Mouse (Mus musculus) gastrocnemius, adult 2 months (tissue): ENCODE measurements at regions not wholly inside any gene's neighbourhood (a gene's known extent, or its start where the extent isn't known, plus 50 kb on each side); places are given as distances from the start of the nearest gene placed in this dataset.

Experiments
- DNase-seq: peaks from one replicate; pipeline ENCODE4 v3.0.0; 2022
- H3K27ac ChIP-seq: fragments of 200-600 bp; 2 replicates; pipeline ENCODE4 v1.8.1; 2022; ENCODE audit warnings: mild to moderate bottlenecking
- H3K4me3 ChIP-seq: fragments of 200-600 bp; 2 replicates; pipeline ENCODE4 v1.8.1; 2022; ENCODE audit warnings: mild to moderate bottlenecking, moderate library complexity
- CTCF ChIP-seq: fragments of 200-600 bp; IDR thresholded peaks from 2 replicates; pipeline ENCODE4 v1.8.1; 2022; ENCODE audit warnings: antibody characterized with exemption, mild to moderate bottlenecking, moderate library complexity
- intact Hi-C: fragments of 180-260 bp; cut with DNase I; formaldehyde crosslinking; loops from one replicate; pipeline ENCODE4 v1.15.1; 2025

GRCm38 (mm10) chr9:33238846-33239245, 602.8 kb downstream of the Ets1 start:
- H3K27ac ChIP-seq = no peak overlapping the region
- no peak for TF ChIP-seq CTCF
- intact Hi-C loops = no loop called here
- no peak overlapping the region for H3K4me3 ChIP-seq
- DNase-seq = no peak

- intact Hi-C loops = no loop called here
- TF ChIP-seq CTCF = no peak
Measured at GRCm38 (mm10) chr9:33240506-33240905, 604.5 kb downstream of the Ets1 start.

GRCm38 (mm10) chr9:33240914-33241635, 605.1 kb downstream of the Ets1 start:
- Histone ChIP-seq H3K27ac (no peak overlapping the region), H3K4me3 (no peak overlapping the region)
- TF ChIP-seq CTCF = no peak
- intact Hi-C loops = no loop called here
- DNase-seq = no peak

More at GRCm38 (mm10) chr9:33240506-33240905, 604.5 kb downstream of the Ets1 start:
- DNase-seq = no peak
- H3K27ac ChIP-seq = no peak overlapping the region
- no peak overlapping the region for H3K4me3 ChIP-seq

GRCm38 (mm10) chr9:33246932-33247331, 610.9 kb downstream of the Ets1 start:
- DNase-seq = peak; percentile 24
- peak; percentile 72 for TF ChIP-seq CTCF
- Histone ChIP-seq H3K27ac (no peak overlapping the region), H3K4me3 (no peak overlapping the region)
- intact Hi-C loops = no loop called here

GRCm38 (mm10) chr9:33258241-33258640, 622.2 kb downstream of the Ets1 start:
- H3K27ac ChIP-seq = no peak overlapping the region
- no peak for TF ChIP-seq CTCF
- no peak overlapping the region for H3K4me3 ChIP-seq
- DNase-seq = no peak
- intact Hi-C loops = no loop called here

GRCm38 (mm10) chr9:33260171-33260570, 624.1 kb downstream of the Ets1 start:
- Histone ChIP-seq H3K27ac (no peak overlapping the region), H3K4me3 (no peak overlapping the region)
- intact Hi-C loops = no loop called here
- TF ChIP-seq CTCF = peak; percentile 59
- DNase-seq = peak; percentile 26

GRCm38 (mm10) chr9:33289381-33289780, 653.4 kb downstream of the Ets1 start:
- Histone ChIP-seq H3K4me3 (no peak overlapping the region), H3K27ac (no peak overlapping the region)
- TF ChIP-seq CTCF = no peak
- intact Hi-C loops = no loop called here
- no peak for DNase-seq

GRCm38 (mm10) chr9:33292116-33292515, 656.1 kb downstream of the Ets1 start:
- intact Hi-C loops = no loop called here
- H3K27ac ChIP-seq = no peak overlapping the region
- no peak for TF ChIP-seq CTCF
- no peak overlapping the region for H3K4me3 ChIP-seq
- no peak for DNase-seq

- intact Hi-C loops = no loop called here
- no peak overlapping the region for H3K4me3 ChIP-seq
- no peak overlapping the region for H3K27ac ChIP-seq
- no peak for TF ChIP-seq CTCF
- DNase-seq = peak; percentile 26
Measured at GRCm38 (mm10) chr9:33295925-33296324, 659.9 kb downstream of the Ets1 start.

GRCm38 (mm10) chr9:33319525-33320025, 683.6 kb downstream of the Ets1 start:
- Histone ChIP-seq H3K4me3 (no peak overlapping the region), H3K27ac (no peak overlapping the region)
- DNase-seq = no peak
- intact Hi-C loops = no loop called here
- no peak for TF ChIP-seq CTCF

- no peak overlapping the region for H3K27ac ChIP-seq
- TF ChIP-seq CTCF = no peak
- DNase-seq = no peak
- intact Hi-C loops = no loop called here
- no peak overlapping the region for H3K4me3 ChIP-seq
Measured at GRCm38 (mm10) chr9:33327722-33328121, 691.7 kb downstream of the Ets1 start.

GRCm38 (mm10) chr9:33350258-33350657, 714.2 kb downstream of the Ets1 start:
- TF ChIP-seq CTCF = no peak
- no peak overlapping the region for H3K4me3 ChIP-seq
- intact Hi-C loops = no loop called here
- H3K27ac ChIP-seq = no peak overlapping the region
- DNase-seq = no peak

GRCm38 (mm10) chr9:33356621-33357020, 720.6 kb downstream of the Ets1 start:
- TF ChIP-seq CTCF = no peak
- no peak for DNase-seq
- intact Hi-C loops = no loop called here
- H3K27ac ChIP-seq = no peak overlapping the region
- H3K4me3 ChIP-seq = no peak overlapping the region

GRCm38 (mm10) chr9:33360966-33361365, 724.9 kb downstream of the Ets1 start:
- intact Hi-C loops = no loop called here
- DNase-seq = no peak
- Histone ChIP-seq H3K27ac (no peak overlapping the region), H3K4me3 (no peak overlapping the region)
- no peak for TF ChIP-seq CTCF
